Mouse (Mus musculus) liver, adult (tissue): ENCODE measurements around the gene Ablim2.

ENCODE experiments used
- GATA4 ChIP-seq: IDR thresholded peaks from 2 replicates; pipeline ENCODE4 v1.6.1; 2014; ENCODE audit warnings: mild to moderate bottlenecking, low read length; ENCODE audit not compliant: insufficient replicate concordance

Gene Ablim2

DNA sequence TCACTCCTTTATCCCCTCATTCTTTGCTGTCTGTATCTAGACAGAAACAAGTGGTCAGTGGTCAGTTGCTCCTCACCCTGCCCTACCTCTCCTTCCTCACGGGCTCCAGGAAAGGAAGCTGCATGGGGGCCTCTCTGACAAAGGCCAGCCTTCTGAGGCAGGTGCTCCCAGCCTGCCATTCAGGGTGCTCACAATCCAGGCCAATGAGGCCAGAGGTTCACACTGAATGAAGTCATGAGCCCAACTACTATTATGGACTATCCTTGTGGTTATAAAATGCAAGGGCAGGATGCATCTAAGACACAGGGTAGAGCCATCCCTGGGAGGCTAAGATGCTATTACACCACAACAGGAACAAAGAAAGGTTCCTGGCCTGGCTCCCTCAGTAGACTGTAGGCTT, 27.1 kb upstream of the Ablim2 start:
- no peak for TF ChIP-seq GATA4

DNA sequence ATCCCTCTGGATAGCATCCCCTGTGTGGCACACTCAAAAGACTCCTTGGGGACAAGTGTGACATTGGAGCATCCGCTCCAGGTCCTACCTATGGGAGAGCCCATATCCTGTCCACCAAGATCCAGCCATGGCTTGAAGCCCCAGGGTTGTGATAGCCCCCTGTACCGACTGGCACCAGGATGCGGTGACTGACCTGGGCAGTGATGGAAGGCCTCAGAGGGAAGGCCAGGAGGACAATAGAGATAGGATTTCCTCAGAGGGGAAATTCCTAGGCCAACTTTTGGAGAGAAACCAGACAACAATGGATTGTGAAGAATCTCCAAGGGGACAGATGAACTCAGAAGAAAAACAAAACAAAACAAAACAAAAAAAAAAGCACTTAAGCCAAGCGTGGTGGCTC, 26.7 kb upstream of the Ablim2 start:
- TF ChIP-seq GATA4: peak; percentile 72; the same call in 1 of the 2 replicates

DNA sequence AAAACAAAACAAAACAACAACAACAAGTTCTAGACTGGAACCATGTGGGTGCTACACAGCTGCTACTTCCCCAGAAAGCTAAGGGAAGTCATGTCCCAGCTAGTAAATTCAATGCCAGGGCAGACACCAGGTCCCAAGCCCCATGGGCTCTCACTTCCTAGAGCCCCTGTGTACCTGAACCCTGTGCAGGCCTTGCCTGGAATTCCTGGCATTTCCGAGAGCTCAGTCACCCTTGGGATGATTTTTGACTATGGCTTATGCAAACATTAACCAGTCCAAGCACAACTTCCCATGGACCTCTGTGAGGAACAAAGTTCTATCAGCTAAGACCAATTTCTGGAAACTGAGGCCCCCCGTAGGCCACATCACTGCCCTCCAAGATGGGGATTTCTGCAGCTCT, 24.2 kb upstream of the Ablim2 start:
- no peak for TF ChIP-seq GATA4

DNA sequence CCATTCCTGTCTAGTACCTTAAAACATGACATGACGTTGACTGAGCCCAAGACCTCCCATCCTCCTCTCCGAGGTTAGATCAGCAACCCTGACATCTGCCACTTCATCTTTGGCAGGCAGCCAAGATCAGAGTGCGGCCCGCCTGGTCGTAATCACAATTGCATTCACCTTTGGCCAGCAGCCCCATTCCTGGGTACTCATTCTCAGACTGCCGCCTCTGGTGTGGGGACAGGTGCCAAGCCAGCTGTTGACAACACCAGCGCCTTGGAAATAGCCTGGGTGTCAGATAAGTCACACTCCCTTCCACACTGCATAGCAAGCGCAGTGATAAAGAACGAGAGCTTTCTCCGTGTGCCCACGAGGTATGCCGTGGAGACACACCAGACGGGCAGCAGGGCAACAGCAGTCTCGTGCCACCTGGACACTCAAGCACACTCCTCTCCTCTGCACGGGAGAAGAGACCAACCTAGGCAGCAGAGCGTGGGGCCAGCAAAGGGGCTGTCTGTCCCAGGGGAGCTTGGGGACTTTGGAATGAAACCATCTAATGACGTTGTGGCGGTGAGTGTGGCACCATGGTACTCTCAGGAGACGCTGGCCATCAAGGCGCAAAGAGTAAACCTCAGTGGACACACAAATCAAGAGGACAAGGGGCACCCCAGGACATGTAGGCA, 20.3 kb upstream of the Ablim2 start:
- no peak for TF ChIP-seq GATA4

DNA sequence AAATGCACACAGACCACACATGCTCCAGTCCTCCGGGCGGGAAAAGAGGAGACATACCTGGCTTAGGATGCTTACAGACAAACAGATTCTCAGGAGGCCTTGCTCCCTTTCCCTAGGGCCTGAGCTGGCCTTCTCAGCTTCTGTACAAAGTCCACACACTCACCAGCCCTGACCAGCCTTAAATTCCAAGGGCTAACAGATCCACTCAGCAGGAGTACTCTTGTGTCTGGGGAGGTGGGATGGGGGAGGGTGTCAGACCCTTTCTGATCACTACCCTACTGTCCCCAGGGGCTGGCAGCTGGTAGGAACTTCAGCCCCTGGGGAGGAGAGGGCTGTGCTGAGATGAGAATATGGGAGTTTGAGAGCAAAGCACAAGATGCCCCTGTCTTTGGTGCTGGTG, 18.7 kb upstream of the Ablim2 start:
- no peak for TF ChIP-seq GATA4

DNA sequence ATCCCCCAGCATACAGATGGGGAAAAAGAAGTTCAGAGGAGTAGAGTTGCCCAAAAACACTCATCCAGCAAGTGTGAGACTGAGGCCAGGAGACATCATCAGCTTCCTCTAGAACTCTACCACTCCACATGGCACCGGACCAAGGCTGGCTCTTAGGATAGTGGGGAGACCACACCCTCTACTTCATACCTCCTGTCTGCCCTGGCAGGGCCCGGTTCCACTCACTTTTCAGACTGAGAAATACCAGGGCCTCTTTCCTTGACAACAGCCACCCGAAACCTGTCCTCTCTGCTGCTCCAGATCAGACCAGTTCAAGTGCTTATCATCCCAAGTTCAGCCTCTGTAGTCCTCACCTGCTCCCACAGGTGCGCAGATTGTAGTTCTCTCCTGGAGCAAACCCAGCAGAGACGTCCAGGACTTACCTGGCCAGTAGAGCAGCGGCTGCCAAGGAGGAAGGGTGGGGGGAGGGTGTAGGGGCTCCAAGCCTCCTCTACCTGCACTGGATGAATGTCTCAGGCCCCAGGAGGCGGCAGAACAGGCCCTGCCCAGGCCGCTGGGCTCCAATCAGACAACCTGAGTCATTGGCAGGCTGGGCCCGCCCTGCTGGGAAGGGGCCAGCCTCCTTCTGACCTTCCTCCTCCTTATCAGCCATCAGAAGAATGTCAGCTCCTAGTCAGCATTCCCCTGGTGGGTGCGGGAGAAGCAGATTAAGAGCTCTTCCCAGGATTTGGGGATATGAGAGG, 18.0 kb upstream of the Ablim2 start, which contains the start of gene Sh3tc1:
Gene Sh3tc1, minus strand, starts transcription at position 452 of the 743 bp plus-strand sequence.
- TF ChIP-seq GATA4: peak; percentile 72; the same call in 1 of the 2 replicates

DNA sequence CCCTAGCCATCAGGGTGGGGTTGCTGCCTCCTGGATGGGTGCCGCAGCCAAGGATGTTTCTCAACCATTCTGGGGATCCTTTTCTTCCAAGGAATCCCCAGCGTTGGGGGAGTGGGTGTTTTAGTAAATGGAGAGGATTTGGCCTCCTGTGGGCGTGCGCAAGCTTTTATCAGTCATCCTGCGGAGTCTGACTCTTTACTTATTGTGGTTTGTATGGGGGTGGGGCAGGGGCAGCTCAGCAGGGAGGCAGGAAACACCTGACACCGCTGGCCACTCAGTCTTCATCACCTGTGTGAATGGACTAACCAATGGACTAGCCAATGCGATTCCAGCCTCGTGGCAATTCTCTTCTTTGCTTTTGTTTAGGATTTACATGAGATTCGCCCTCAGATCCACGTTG, 17.0 kb upstream of the Ablim2 start:
- no peak for TF ChIP-seq GATA4

DNA sequence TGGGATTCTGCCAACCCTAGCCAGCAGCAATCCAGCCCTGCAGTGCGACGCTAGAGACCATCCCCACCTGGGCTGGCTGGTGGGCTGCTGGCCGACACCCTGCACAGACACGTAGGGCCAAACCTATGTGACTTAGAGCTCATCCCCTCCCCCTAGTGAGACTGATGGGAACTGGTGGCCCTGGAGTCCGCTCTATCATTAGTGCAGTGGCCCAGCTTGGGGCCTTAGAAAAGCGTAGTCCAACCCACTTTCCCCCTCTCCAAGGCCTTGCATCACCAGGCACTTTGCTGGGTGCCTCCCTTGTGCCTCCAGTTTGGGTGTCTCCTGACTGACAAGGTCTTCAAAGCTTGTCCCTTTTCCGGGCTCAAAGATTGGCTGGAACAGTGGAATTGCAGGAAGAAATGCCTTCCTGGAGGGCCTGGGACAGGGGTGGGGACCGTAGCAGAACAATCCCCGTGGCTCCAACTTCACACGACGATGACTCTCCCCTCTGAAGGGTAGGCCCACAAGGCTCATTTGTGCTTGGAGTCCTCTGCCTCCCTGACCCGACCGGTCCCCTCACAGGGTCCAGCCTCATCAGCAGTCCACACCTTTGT, 16.4 kb upstream of the Ablim2 start:
- TF ChIP-seq GATA4: no peak

DNA sequence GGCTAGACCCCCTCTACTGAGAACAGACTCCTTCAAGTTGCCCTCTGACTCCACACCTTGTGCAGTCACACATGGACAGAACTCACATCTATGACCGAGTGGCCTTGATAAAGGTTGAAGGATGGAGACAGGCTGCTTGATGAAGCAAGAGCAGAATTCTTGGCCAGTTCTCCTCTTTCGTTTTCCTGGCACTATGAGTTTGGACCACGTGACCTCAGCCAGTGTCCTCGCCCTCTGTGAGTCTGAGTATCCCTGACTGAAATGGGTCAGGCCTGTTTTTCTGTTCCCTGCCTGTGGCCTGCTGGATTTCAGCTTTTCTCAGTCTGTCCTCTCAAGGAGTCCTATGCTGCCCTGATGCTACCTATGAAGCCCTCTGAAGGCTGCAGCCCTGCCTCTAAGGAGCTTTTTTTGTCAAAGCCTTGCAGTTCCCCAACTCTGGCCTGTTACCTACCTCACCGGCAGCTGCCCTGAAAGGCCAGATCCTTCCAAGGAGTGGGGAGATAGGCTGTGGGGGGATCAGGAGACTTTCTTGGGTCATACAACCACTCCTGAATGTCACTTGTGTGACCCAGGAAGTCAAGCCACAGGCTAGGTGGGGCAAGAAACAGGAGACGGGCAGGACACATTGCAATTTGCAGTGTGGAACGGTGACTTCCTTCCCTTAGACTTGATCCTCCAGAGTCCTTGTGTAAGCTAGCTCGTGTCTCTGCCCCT, 14.3 kb upstream of the Ablim2 start:
- TF ChIP-seq GATA4: peak; percentile 13; the same call in 1 of the 2 replicates

DNA sequence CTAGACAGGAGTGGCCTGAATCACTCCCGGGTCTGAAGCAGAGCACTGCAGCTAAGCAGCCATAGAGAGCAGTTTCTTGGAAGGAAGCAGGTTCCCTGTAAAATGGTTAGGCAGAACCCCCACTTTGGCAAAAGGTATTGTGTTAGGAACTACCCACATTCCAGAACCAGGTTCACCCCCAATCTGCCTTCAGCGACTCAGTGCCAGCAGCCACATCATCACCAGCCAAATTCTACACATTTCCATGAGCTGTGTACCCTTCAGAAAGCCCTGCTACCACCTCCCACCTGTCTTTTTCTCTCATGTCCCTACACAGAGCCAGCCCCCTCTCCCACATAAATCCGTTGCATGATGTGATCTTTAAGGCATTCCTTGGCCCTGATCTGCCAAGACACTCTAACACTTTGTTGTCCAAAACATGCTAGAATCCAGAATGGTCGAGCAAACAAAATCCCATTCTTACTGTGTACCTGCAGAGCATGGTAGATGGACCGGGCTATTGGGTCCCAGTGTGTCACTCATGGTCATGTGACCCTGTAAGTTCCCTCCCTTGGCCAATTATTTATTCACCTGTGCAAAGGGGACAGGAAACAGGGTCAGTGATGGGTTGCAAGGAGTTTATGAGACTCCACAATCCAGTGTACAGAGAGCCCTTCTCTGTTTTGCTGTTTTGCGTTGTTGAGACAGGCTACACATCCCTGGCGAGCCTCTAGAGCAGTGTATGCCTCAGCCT, 13.5 kb upstream of the Ablim2 start:
- TF ChIP-seq GATA4: no peak

DNA sequence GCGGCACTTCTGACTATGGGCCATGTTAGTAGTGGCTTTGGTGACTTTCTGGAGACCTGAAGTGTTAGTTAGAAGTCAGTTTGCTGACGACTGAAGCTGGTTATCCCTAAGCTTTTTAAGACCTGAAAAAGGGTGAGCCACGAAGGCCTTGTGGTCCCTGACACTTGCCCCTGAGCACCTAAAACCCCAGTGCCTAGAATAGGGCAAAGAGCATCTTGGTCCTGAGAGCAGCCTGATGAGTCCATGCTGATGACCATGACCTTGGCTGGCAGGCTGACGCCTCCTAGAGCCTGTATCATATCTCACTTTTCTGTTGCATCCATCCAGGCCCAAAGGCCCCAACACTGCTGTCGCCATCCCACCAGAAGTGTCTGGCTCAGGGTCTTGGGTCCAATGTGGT, 12.3 kb upstream of the Ablim2 start:
- TF ChIP-seq GATA4: no peak

DNA sequence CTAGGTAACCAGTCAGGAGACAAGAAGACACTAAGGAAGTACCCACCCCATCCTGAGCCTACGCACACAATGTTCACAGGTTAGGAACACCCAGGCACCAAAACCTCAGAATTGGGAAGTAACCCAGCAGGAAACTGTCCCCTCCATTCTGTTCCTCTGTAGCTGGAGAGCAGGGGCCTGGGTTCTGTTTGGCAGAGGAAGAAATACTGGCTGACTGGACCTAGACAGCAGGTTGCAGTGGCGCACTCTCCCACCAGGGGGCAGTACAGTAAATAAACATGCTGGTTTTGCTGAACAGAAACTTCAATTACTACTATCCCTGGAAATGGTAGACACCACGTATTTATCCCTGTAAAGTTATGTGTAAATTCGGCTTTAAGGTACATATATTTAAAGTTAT, 10.8 kb upstream of the Ablim2 start:
- TF ChIP-seq GATA4: no peak

DNA sequence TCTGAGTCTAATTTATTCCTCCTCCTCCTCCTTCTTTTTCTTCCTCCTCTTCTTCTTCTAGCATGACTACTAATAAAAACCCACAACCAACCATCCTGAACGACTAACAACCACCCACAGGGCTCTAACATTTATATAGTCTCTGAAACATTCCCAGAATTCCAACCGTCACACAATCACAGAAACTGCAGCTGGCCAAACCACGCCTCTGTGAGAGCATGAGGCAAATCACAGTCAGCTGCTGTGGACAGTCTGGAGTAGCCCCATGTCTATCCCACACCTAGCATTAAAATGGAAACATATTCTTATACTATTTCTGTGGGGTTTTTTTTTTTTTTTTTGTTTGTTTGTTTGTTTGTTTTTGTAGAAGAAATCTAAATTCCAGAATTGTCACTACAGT, 8.3 kb upstream of the Ablim2 start:
- no peak for TF ChIP-seq GATA4

DNA sequence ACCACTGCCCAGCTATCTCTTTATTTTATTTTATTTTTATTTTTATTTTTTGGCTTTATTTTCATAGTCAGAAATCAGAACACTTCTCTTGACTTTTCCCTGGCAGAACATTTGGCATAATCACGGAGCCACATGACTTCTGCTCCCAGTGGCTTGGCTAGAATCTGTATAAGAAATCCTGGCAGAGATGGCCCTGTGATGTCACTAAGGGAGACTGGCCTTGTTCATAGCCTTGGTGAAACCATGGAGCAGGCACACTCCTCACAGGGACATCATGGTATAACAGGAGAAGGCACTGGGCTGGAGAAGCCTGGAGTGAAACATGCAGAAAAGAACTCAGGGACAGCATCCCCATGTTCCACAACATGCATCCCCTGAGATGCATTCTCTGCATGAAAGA, 7.7 kb upstream of the Ablim2 start:
- no peak for TF ChIP-seq GATA4

DNA sequence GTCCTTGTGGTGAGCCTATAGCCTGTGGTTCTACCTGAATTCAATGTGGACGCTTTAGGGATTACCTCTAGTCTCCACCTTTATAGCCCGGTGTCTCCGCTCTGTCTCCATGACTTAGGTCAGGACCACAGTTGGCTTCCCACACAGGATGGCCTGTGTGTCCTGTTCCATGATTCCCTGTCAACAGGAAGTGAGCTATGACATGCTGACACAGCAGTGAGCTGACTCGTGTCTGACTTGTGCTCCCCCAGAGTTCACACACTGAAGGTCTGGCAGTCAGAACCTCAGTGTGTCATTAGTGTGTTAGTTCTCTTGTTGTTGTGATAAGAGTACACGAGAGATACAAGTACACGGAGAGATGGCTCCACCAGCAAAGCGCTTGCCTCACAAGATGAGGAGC, 6.7 kb upstream of the Ablim2 start:
- TF ChIP-seq GATA4: no peak
